Mouse (Mus musculus) intestine, postnatal 0 days (tissue): ENCODE measurements around the gene Frmd4b. TPM values are rescaled to one million over a fixed set of nuclear protein-coding genes. Genes with fewer than 3 reads are reported as not detected.

Experiments
- ATAC-seq: fragments of 200-750 bp; cut with Nextera tagmentation; 2 replicates; pipeline ENCODE4 v1.8.0; 2017; ENCODE audit warnings: mild to moderate bottlenecking, moderate TSS enrichment, moderate library complexity
- H3K27ac ChIP-seq: fragments of 300-500 bp; sonication (generic); 2 replicates; pipeline ENCODE4 v1.5.1; 2014; ENCODE audit warnings: mild to moderate bottlenecking, low read depth, low read length, moderate library complexity
- H3K27me3 ChIP-seq: fragments of 300-500 bp; sonication (generic); replicated peaks from 2 replicates; pipeline ENCODE4 v1.6.1; 2014; ENCODE audit warnings: low read length, mixed read lengths; ENCODE audit not compliant: control insufficient read depth, insufficient read depth
- H3K36me3 ChIP-seq: fragments of 300-500 bp; sonication (generic); 2 replicates; pipeline ENCODE4 v1.6.1; 2014; ENCODE audit warnings: mild to moderate bottlenecking, moderate library complexity; ENCODE audit not compliant: control insufficient read depth, insufficient read depth
- H3K4me1 ChIP-seq: fragments of 300-500 bp; sonication (generic); replicated peaks from 2 replicates; pipeline ENCODE4 v1.6.1; 2014; ENCODE audit warnings: antibody characterized with exemption, low read length, mixed read lengths; ENCODE audit not compliant: control insufficient read depth, insufficient read depth
- H3K4me2 ChIP-seq: fragments of 300-500 bp; sonication (generic); replicated peaks from 2 replicates; pipeline ENCODE4 v1.6.1; 2014; ENCODE audit warnings: low read depth, mild to moderate bottlenecking, moderate library complexity
- H3K4me3 ChIP-seq: fragments of 300-500 bp; sonication (generic); 2 replicates; pipeline ENCODE4 v1.5.1; 2014; ENCODE audit warnings: low read depth, low read length
- H3K9ac ChIP-seq: fragments of 300-500 bp; sonication (generic); 2 replicates; pipeline ENCODE4 v1.6.1; 2014; ENCODE audit warnings: mild to moderate bottlenecking, low read depth, low read length
- H3K9me3 ChIP-seq: fragments of 300-500 bp; sonication (generic); 2 replicates; pipeline ENCODE4 v1.6.1; 2016; ENCODE audit warnings: mixed run types; ENCODE audit not compliant: control insufficient read depth
- CTCF ChIP-seq: sonication (generic); IDR thresholded peaks from 2 replicates; pipeline ENCODE4 v1.5.1; 2016; ENCODE audit warnings: low read depth, mild to moderate bottlenecking, control low read depth, antibody characterized with exemption, moderate library complexity
- WGBS: fragments of 180-500 bp; shearing (Covaris S2); extraction: QIAGEN DNeasy Blood & Tissue Kit; methylation state at CpG from one replicate; pipeline ENCODE4 v1.1.7; 2014; 5-methylcytosine and 5-hydroxymethylcytosine counted together
- polyA plus RNA-seq: library from polyadenylated mRNA; unstranded; fragments of >200 nt; fragmentation: Nextera tagmentation; extraction: Ambion mirVana; gene quantifications from 2 replicates; pipeline ENCODE4 v1.2.1, GENCODE M21; 2015

Gene Frmd4b
- polyA plus RNA-seq, 1 experiment from 2014 or later: 5.1 TPM

DNA sequence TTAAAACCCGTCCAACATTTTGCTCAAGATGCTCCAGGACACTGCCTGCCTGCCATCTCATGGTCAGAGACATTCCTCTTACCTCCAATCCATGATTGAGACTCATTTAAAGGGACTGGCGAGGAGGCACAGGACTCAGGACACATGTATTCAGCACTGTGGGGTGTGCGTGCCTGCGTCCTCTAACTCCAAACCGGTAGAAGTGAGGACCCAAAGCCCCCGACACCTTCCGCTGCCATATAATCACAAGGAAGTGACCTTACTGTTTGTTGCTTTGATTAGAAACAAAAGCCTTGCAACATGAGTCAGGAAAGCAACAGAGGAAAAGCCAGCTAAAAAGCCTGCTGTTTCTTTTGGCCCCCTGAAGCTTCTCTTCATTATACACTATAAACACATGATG is 158.2 kb downstream of the Frmd4b start:
- H3K36me3 ChIP-seq: no peaks in the 10 kb centered on the region
- H3K4me2 ChIP-seq: 0 out of 2 replicates have a peak overlapping the region, but pooled peaks have one; percentile 18
- 78% methylated on average over 7 of the region's 7 CpGs for WGBS
- H3K27ac ChIP-seq: no peak overlapping the region
- H3K4me1 ChIP-seq: no peaks in the 10 kb centered on the region
- TF ChIP-seq CTCF: no peak
- no peak overlapping the region for H3K4me3 ChIP-seq
- no peak for ATAC-seq
- H3K9ac ChIP-seq: no peak overlapping the region
- H3K9me3 ChIP-seq: no peaks in the 10 kb centered on the region
- no peaks in the 10 kb centered on the region for H3K27me3 ChIP-seq

DNA sequence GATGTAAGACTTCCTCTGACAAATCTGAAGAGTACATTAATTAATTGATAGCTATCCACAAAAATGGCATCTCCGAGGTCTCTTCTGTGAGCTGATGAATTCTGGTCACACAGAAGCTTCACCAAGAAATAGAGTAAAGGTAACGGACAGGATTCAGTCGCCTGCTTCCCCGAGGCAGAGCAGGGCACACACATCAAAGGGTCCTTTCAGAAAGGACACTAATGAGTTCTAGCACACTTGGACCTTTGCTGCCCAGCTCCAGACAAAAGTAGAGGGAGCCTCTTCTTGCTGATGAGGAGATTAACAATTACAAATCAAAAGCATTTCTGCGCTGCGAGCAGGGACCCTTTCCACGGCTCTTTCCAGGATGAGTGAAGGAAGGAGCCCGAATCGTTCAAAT is 159.0 kb downstream of the Frmd4b start:
- TF ChIP-seq CTCF: no peak
- Histone ChIP-seq H3K4me2 (peak overlapping the region; percentile 24), H3K27ac (no peak overlapping the region)

DNA sequence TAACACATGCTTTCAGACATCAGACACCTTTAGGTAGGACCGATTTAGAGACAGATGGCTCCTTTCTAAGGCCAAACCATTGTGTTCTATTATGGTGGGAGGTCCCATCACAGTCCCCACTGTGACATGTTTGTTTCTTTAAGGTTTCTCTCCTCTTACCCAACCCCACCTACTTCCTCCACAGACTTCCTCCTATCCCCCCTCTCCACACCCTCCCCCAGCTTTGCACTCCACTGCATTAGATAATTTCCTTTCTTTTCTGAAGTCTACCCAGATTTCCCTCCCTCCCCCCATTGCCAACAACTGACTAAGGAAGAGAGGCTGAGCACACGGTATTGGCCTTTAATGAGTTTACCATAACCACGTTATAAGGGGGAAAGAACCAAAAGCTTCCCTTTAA is 159.4 kb downstream of the Frmd4b start:
- Histone ChIP-seq H3K4me1 (no peaks in the 10 kb centered on the region), H3K9ac (no peak overlapping the region), H3K4me2 (peak overlapping the region; percentile 24), H3K9me3 (no peaks in the 10 kb centered on the region), H3K27me3 (no peaks in the 10 kb centered on the region), H3K36me3 (no peaks in the 10 kb centered on the region), H3K27ac (no peak overlapping the region), H3K4me3 (no peak overlapping the region)
- TF ChIP-seq CTCF: no peak
- no peak for ATAC-seq
- WGBS: 29% methylated on average over 3 of the region's 3 CpGs

More for the DNA sequence above, 159.0 kb downstream of the Frmd4b start:
- Histone ChIP-seq H3K9me3 (no peaks in the 10 kb centered on the region), H3K9ac (no peak overlapping the region), H3K4me3 (no peak overlapping the region), H3K36me3 (no peaks in the 10 kb centered on the region), H3K27me3 (no peaks in the 10 kb centered on the region), H3K4me1 (no peaks in the 10 kb centered on the region)
- WGBS: 73% methylated on average over 9 of the region's 9 CpGs
- ATAC-seq: no peak

DNA sequence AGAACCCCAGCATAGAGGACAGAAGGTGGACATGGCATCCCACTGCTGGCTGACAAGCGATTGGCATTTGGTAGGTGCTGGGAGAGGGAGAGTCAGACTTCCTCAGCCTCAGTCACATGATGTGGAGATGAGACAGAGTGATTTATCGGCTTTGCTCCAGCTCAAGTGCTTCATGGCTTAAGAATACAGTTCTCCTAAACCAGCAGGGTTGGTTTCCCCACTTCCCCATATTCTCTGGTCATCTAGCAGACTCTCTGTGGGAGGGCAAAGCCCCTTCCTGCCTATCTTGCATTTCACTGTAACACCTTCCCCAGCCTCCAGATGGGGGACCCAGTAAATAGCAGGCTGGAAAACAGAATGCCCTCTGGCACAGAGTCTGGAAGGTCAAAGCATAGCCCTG is 160.1 kb downstream of the Frmd4b start:
- H3K36me3 ChIP-seq: no peaks in the 10 kb centered on the region
- no peaks in the 10 kb centered on the region for H3K27me3 ChIP-seq
- H3K4me1 ChIP-seq: no peaks in the 10 kb centered on the region
- H3K9ac ChIP-seq: no peak overlapping the region
- no peak for TF ChIP-seq CTCF
- no peak overlapping the region for H3K4me3 ChIP-seq
- no peak overlapping the region for H3K4me2 ChIP-seq
- no peaks in the 10 kb centered on the region for H3K9me3 ChIP-seq
- WGBS: 36% methylated on average over 2 of the region's 2 CpGs
- no peak for ATAC-seq
- H3K27ac ChIP-seq: no peak overlapping the region

DNA sequence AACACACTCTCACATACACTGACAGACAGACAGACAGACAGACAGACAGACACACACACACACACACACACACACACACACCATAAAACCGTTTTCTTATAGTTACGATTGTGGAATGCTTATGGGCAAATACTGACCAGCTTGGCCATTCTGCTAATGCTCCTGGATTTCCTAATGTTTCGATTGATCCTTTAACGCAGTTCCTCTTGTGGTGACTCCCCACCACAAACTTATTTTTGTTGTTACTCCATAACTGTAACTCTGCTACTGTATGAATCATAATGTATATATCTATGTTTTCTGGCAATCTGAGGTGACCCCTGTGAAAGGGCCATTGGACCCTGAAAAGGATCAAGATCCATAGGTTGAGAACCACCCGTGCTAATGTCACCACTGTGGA is 165.1 kb downstream of the Frmd4b start:
- no peak overlapping the region for H3K27ac ChIP-seq
- no peak for TF ChIP-seq CTCF
- H3K4me1 ChIP-seq: no peaks in the 10 kb centered on the region
- H3K27me3 ChIP-seq: no peaks in the 10 kb centered on the region
- H3K4me2 ChIP-seq: no peak overlapping the region
- 78% methylated on average over 5 of the region's 5 CpGs for WGBS
- no peaks in the 10 kb centered on the region for H3K36me3 ChIP-seq
- H3K9me3 ChIP-seq: no peaks in the 10 kb centered on the region
- H3K4me3 ChIP-seq: no peak overlapping the region
- H3K9ac ChIP-seq: no peak overlapping the region
- no peak for ATAC-seq

DNA sequence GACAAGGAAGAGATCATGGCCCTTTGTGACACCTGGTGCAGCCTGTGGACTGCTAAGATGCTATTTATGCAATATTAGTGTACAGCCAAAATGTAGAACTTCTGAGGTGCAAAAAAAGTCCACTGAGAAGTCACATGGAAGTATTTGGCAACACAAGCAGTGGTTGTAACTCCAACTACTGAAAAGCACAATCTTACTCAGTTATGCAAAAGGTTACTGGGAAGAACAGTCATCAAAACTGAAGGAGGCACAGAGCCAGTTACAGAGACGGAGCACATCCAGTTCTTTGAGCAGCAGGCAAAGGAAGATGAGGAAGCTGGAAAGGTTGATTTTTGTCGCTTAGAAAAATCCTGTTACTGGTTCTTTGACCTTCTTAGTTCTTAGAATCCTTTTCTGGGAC is 167.5 kb downstream of the Frmd4b start:
- no peak overlapping the region for H3K4me3 ChIP-seq
- H3K27me3 ChIP-seq: no peaks in the 10 kb centered on the region
- no peak overlapping the region for H3K27ac ChIP-seq
- no peak for TF ChIP-seq CTCF
- WGBS: 83% methylated on average over 2 of the region's 2 CpGs
- H3K9me3 ChIP-seq: no peaks in the 10 kb centered on the region
- H3K4me1 ChIP-seq: no peaks in the 10 kb centered on the region
- no peaks in the 10 kb centered on the region for H3K36me3 ChIP-seq
- no peak overlapping the region for H3K4me2 ChIP-seq
- no peak for ATAC-seq
- H3K9ac ChIP-seq: no peak overlapping the region

DNA sequence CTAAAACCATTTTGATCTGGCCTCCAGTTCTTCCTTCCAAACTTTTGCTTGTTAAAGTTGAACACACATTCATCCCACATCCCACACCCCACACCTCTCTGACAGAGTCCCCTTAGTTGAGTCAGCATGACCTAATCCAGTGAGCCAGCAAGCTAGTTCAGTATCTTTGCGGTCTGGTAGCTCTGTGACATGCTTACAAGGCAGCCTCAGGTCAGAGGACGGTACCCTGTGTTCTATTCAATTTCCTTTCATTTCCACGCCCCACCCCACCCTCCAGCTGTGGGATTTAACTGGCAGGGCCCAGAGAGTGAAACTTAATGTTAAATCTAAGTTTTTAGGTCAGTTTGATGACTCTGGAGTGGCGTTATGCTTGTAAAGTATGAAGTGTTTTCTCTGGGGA is 170.3 kb downstream of the Frmd4b start:
- no peak overlapping the region for H3K4me3 ChIP-seq
- H3K4me1 ChIP-seq: no peaks in the 10 kb centered on the region
- ATAC-seq: no peak
- no peaks in the 10 kb centered on the region for H3K9me3 ChIP-seq
- no peak for TF ChIP-seq CTCF
- H3K4me2 ChIP-seq: no peak overlapping the region
- no peaks in the 10 kb centered on the region for H3K36me3 ChIP-seq
- H3K27me3 ChIP-seq: no peaks in the 10 kb centered on the region
- H3K27ac ChIP-seq: no peak overlapping the region
- 60% methylated on average over 4 of the region's 4 CpGs for WGBS
- no peak overlapping the region for H3K9ac ChIP-seq
